Mouse (Mus musculus): ENCODE measurements around the gene Krt84. TPM values are rescaled to one million over a fixed set of nuclear protein-coding genes. Genes with fewer than 3 reads are reported as not detected.
"Not testable (repeated sequence)": the region's sequence is repeated elsewhere in the genome, so short reads cannot be mapped to it uniquely, and the experiment has no call there.

The Krt84 gene
- polyA plus RNA-seq, 1 experiment = not detected

DNA sequence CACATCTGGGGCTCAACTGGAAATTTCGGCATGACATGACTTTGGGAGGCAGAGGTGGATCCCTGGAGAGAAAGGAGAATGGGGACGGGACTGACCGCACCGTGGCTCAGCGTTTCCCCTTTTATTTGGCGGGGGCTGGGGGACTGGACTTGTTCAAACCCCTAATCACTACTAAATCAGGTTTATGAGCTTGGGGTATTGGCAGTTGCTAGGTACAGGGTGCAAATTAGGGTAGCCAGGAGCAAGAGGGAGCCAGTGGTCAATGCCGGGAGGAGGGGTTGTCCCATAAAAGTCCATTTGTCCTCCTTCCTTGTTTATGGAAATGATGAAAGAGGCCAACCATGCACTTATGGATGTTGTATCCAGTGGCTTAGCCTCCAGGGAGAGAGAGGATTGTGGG lies 17.9 kb upstream of the Krt84 start, which contains the start of gene Krt82:
Krt82 (minus strand) TSS at position 101 of the 400 bp plus-strand sequence.
- Histone ChIP-seq H3K4me3 (ENCODE audit: insufficient read depth, low read depth, low read length) (no peak within 1 kb of the TSS), H3K27ac (ENCODE audit: insufficient read depth, low read depth, low read length) (no peak within 1 kb of the TSS), H3K4me1 (ENCODE audit: control insufficient read depth, insufficient read depth, low read length) (peaks cover 4% of the 10 kb centered on the region; the same call in 1 of the 2 replicates)
- WGBS = 79% methylated on average over 7 of the region's 7 CpGs
- TF ChIP-seq CTCF (IDR thresholded peaks at IDR 0.05; ENCODE audit: insufficient read depth, low read depth, low read length) (no peak), POLR2A (IDR thresholded peaks at IDR 0.05; ENCODE audit: insufficient read depth, low read depth, low read length) (no peak)

DNA sequence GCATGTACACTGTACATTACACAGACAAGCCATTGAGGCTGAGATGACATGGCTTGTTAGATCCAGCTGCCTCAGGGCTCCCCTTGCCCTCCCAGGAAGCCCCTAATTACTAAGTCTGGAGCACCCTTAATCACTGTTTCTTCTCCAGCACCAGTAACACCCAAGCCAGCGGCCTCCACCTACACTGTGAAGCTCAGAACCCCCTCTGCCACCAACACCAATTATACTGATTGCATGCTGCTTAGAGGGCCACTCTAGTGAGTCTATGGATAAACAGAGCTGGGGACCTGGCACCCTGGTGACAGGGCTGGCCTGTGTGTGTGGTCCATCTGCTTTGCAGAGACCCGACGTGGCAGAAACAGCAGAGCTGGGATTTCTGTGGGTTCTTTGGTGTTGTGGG lies 11.9 kb upstream of the Krt84 start:
- 40% methylated on average over 3 of the region's 3 CpGs for WGBS
- TF ChIP-seq CTCF (IDR thresholded peaks at IDR 0.05; ENCODE audit: insufficient read depth, low read depth, low read length) (no peak), POLR2A (IDR thresholded peaks at IDR 0.05; ENCODE audit: insufficient read depth, low read depth, low read length) (no peak)
- H3K4me1 ChIP-seq (ENCODE audit: control insufficient read depth, insufficient read depth, low read length) = peaks cover 16% of the 10 kb centered on the region; the same call in 1 of the 2 replicates
- H3K27ac ChIP-seq (ENCODE audit: insufficient read depth, low read depth, low read length) = no peak overlapping the region
- H3K4me3 ChIP-seq (ENCODE audit: insufficient read depth, low read depth, low read length) = no peak overlapping the region

DNA sequence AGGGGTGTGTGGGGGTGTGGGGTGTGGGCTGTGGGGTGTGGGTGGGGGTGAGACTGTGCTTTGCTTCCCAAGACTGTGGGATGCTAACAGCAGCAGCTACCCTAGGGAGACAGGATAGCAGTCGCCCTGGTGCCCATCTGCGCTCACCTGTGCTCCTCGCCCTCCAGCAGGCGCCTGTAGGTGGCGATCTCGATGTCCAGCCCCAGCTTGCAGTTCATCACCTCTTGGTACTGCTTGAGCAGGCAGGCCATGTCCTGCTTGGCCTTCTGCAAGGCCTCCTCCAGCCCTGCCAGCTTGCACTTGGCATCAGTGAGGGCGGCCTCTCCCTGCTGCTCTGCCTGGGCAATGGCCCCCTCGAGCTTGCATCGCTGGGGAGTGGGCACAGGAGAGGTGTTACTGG lies 9.9 kb upstream of the Krt84 start:
- no peak for TF ChIP-seq POLR2A (IDR thresholded peaks at IDR 0.05; ENCODE audit: insufficient read depth, low read depth, low read length)
- no peak for TF ChIP-seq CTCF (IDR thresholded peaks at IDR 0.05; ENCODE audit: insufficient read depth, low read depth, low read length)
- no peak overlapping the region for H3K27ac ChIP-seq (ENCODE audit: insufficient read depth, low read depth, low read length)
- no peak overlapping the region for H3K4me3 ChIP-seq (ENCODE audit: insufficient read depth, low read depth, low read length)
- 68% methylated on average over 9 of the region's 9 CpGs for WGBS
- H3K4me1 ChIP-seq (ENCODE audit: control insufficient read depth, insufficient read depth, low read length) = peaks cover 22% of the 10 kb centered on the region

DNA sequence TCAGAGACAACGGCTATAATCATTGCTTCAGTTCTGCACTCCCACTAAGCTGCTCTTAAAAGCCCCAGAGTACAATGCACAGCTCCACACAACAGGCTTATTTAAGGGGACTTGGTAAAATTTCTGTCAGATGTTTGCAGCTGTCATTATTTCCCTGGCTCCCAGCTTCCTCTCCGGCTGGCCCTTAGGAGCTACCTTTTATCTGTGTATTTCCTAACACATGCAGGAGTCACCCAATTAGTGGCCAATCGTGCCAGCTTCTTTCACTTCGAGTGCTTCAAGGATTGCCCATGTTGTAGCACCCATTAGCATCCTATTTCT lies 5.9 kb upstream of the Krt84 start:
- Histone ChIP-seq H3K4me1 (ENCODE audit: control insufficient read depth, insufficient read depth, low read length) (peaks cover 17% of the 10 kb centered on the region), H3K27ac (ENCODE audit: insufficient read depth, low read depth, low read length) (no peak overlapping the region), H3K4me3 (ENCODE audit: insufficient read depth, low read depth, low read length) (no peak overlapping the region)
- TF ChIP-seq POLR2A (IDR thresholded peaks at IDR 0.05; ENCODE audit: insufficient read depth, low read depth, low read length) (no peak), CTCF (IDR thresholded peaks at IDR 0.05; ENCODE audit: insufficient read depth, low read depth, low read length) (no peak)
- WGBS = 33% methylated on average over 4 of the region's 4 CpGs

DNA sequence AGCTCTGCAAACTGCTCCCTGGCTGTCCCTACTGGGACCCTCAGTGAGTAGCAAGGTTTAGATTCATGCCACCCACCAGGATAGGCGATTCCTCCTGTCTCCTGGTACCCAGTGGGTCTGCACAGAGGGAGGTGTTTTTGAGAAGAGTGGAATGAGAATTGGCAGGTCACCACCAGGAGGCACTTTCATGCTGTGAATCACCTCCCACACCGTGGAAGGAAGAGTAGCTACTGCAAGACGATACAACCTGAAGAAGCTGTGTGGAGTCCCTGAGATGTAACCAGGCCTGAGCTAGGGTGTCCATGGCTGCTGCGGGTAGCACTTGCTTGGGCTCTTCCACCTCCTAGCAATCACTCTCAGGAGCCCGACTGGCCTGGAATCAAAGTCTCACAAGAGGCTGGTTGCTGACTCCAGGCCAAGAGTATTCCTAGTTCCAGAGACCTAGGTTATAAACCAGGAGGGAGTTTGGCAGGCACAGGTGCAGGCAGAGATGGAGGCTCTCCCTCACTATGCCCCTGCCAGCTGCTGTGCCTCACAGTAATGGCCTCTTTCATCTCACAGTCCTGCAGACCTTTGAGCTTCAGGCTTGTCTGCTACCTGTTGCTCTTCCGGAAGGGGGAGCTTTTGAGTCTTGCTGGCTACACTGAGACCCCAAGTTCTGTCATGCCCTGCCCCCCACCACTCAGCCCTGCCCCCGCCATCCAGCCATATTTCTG lies 5.4 kb upstream of the Krt84 start:
- no peak for TF ChIP-seq CTCF (IDR thresholded peaks at IDR 0.05; ENCODE audit: insufficient read depth, low read depth, low read length)
- Histone ChIP-seq H3K27ac (ENCODE audit: insufficient read depth, low read depth, low read length) (no peak overlapping the region), H3K4me1 (ENCODE audit: control insufficient read depth, insufficient read depth, low read length) (peaks cover 17% of the 10 kb centered on the region), H3K4me3 (ENCODE audit: insufficient read depth, low read depth, low read length) (no peak overlapping the region)
- 46% methylated on average over 7 of the region's 7 CpGs for WGBS

DNA sequence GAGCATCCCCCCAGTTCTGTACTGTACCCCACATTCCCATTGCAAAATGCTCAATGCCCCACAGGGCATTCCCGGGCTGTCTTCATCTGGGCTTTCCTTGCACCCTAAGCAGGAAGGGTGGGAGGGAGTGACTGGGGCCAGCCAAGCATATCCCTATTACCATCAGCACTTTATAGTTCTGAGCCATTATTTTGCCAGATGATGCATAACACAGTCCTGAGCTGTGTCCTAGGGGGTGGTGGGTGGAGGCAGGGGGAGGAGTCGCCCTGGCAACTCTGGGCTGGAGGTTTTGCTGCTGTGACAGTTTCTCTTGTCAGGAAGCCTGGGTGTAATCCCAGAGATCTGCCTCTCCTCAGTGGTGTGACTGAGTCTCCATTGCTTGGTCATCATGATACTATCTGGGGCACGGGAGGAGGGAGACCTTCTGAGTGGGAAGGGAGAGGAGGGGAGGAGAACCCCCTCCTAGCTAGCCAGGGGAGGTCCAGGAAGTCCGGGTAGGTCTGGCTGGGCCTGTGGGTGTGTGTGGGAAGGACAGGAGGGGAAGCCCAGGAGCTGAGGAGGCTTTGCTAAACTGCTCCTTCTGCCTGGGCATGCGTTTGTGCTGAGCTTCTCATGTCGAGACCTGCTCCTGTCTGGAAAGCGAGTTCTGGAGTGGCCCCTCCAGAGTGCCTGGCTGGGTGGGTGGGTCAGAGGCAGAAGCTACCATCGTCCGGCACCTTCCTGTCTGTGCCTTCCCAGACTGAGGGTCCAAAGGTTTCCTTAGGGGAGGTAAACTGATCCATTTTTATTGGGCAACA lies 3.6 kb upstream of the Krt84 start:
- TF ChIP-seq POLR2A (IDR thresholded peaks at IDR 0.05; ENCODE audit: insufficient read depth, low read depth, low read length) (no peak), CTCF (IDR thresholded peaks at IDR 0.05; ENCODE audit: insufficient read depth, low read depth, low read length) (no peak)
- no peak overlapping the region for H3K27ac ChIP-seq (ENCODE audit: insufficient read depth, low read depth, low read length)
- 58% methylated on average over 9 of the region's 9 CpGs for WGBS
- H3K4me1 ChIP-seq (ENCODE audit: control insufficient read depth, insufficient read depth, low read length) = peaks cover 14% of the 10 kb centered on the region
- H3K4me3 ChIP-seq (ENCODE audit: insufficient read depth, low read depth, low read length) = no peak overlapping the region

DNA sequence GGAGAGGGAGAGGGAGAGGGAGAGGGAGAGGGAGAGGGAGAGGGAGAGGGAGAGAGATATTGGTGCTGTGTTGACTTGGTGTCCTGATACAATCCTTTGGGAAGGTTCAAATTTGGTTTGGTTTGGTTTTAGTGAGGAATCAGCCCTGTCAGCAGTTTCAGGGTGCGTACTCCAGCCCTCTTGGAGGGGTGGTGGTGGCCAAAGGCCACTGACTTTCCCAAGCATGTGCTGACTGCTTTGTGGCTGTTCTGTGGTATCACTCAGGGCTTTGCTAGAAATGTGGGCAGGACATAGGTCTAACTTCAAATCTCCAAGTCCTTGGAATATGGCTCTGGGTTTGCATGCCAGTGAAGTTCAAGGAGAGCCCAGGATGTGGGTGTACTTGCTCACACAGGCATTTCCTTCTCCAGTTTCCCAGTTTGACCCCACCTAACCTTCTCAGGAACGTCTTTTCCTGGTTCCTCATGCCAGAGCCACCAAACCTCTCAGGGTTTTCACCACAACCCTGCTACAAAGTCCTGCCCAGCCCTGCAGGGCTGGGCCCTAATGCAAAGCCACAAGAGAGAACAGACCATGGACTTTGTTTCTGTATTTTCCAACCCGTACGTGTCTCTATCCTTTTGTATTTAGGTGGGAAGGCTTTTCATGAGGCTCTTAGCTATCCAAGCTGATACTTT lies 9.9 kb downstream of the Krt84 start:
- no peak overlapping the region for H3K27ac ChIP-seq (ENCODE audit: insufficient read depth, low read depth, low read length)
- H3K4me3 ChIP-seq (ENCODE audit: insufficient read depth, low read depth, low read length) = no peak overlapping the region
- WGBS = 91% methylated on average over 4 of the region's 4 CpGs
- TF ChIP-seq CTCF (IDR thresholded peaks at IDR 0.05; ENCODE audit: insufficient read depth, low read depth, low read length) (no peak), POLR2A (IDR thresholded peaks at IDR 0.05; ENCODE audit: insufficient read depth, low read depth, low read length) (no peak)
- no peaks in the 10 kb centered on the region for H3K4me1 ChIP-seq (ENCODE audit: control insufficient read depth, insufficient read depth, low read length)

DNA sequence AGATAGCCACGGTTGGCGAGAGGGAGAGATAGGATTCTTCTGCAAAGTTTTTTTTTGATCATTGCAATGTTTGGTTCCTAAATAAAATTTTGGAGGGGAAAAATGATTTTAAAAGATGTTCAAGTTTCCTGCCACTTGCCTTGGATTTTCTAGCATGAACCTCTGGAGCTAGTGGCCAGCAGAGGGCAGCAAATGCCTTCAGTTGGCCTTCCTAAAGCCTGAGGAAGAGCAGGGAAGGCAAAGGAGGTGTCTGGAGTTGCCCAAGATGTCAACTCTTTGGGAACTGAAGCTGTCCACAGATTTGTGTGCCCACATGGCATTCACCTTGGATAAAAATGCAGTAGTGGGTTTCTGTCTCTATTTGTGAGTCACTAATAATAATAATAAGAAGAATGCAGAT lies 12.8 kb downstream of the Krt84 start:
- Histone ChIP-seq H3K4me3 (ENCODE audit: insufficient read depth, low read depth, low read length) (no peak overlapping the region), H3K4me1 (ENCODE audit: control insufficient read depth, insufficient read depth, low read length) (no peaks in the 10 kb centered on the region), H3K27ac (ENCODE audit: insufficient read depth, low read depth, low read length) (no peak overlapping the region)
- WGBS = 10% methylated on average over 2 of the region's 2 CpGs
- peak; percentile 71 for TF ChIP-seq CTCF (IDR thresholded peaks at IDR 0.05; ENCODE audit: insufficient read depth, low read depth, low read length)
- no peak for TF ChIP-seq POLR2A (IDR thresholded peaks at IDR 0.05; ENCODE audit: insufficient read depth, low read depth, low read length)

DNA sequence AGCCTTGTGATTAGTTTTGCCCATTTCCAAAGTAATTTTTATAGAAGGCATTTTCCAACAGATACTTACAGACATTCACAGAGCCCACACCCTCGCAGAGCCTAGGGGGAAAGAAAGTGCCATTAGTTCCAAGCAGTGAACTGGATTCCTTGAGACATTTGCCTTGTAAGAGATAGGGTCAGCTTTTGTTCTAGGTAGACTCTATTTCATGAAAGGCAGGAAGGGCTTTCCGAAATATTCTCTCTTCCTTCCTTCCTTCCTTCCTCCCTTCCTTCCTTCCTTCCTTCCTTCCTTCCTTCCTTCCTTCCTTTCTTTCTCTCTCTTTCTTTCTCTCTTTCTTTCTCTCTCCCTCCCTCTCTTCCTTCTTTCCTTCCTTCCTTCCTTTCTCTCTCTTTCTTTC lies 15.5 kb downstream of the Krt84 start, which contains the start of gene Gm49425:
Gm49425 (minus strand) TSS at position 101 of the 400 bp plus-strand sequence.
- H3K27ac ChIP-seq (ENCODE audit: insufficient read depth, low read depth, low read length); H3K4me3 ChIP-seq (ENCODE audit: insufficient read depth, low read depth, low read length); H3K4me1 ChIP-seq (ENCODE audit: control insufficient read depth, insufficient read depth, low read length): not testable (repeated sequence)
- WGBS = 88% methylated on average over 2 of the region's 2 CpGs
